Mouse (Mus musculus): Measurements from ENCODE around the gene Ggps1. TPM values are rescaled to one million over a fixed set of nuclear protein-coding genes. Genes with fewer than 3 reads are reported as not detected.

Ggps1 gene
- polyA plus RNA-seq, 1 experiment from 2014 or later = 47.7 TPM

DNA sequence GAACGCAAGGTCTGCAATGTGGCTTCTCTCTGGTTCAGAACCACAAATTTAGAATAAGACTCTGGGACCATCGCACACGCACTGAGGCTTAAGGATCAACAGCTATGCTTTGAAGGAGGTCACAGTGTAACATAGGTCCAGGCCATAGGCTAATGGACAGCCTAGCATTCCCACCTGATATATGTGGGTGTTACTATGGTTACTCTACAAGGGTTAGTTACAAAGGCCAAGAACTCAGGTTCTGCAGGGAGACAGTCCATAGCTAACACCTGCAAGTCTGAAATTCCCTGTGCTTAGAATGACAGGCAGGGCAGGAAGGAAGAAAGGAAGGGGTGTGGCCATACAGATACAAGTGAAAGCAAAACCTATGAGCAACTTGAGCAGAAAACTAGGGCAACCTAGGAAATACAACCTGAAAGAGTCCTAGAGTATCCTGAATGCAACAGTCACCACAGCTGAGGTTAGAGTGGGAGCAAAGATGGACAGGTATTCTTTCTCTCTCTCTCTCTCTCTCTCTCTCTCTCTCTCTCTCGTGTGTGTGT lies 51.8 kb downstream of the Ggps1 start:
- H3K27me3 ChIP-seq = no peaks in the 10 kb centered on the region
- no peak overlapping the region for H3K27ac ChIP-seq
- H3K9ac ChIP-seq = no peak overlapping the region
- no peak for ATAC-seq (ENCODE audit: borderline replicate concordance, extremely low read depth, low FRiP score, low TSS enrichment)
- 86% methylated on average over 4 of the region's 4 CpGs for WGBS
- no peak overlapping the region for H3K4me2 ChIP-seq
- H3K36me3 ChIP-seq = peaks cover 34% of the 10 kb centered on the region
- H3K4me3 ChIP-seq = no peak overlapping the region
- no peaks in the 10 kb centered on the region for H3K4me1 ChIP-seq
- H3K9me3 ChIP-seq = no peaks in the 10 kb centered on the region

- WGBS = 69% methylated on average over 2 of the region's 2 CpGs
- Histone ChIP-seq H3K36me3 (peaks cover 50% of the 10 kb centered on the region), H3K4me1 (no peaks in the 10 kb centered on the region), H3K4me3 (no peak overlapping the region), H3K4me2 (no peak overlapping the region), H3K9ac (no peak overlapping the region), H3K9me3 (no peaks in the 10 kb centered on the region), H3K27ac (no peak overlapping the region), H3K27me3 (no peaks in the 10 kb centered on the region)
- no peak for ATAC-seq (ENCODE audit: borderline replicate concordance, extremely low read depth, low FRiP score, low TSS enrichment)
Observed at GRCm38 (mm10) chr13:14006056-14006455, 57.2 kb downstream of the Ggps1 start.

- no peak overlapping the region for H3K9ac ChIP-seq
- no peaks in the 10 kb centered on the region for H3K27me3 ChIP-seq
- H3K27ac ChIP-seq = no peak overlapping the region
- H3K9me3 ChIP-seq = no peaks in the 10 kb centered on the region
- H3K36me3 ChIP-seq = peaks cover 58% of the 10 kb centered on the region
- H3K4me3 ChIP-seq = no peak overlapping the region
- no peaks in the 10 kb centered on the region for H3K4me1 ChIP-seq
- ATAC-seq (ENCODE audit: borderline replicate concordance, extremely low read depth, low FRiP score, low TSS enrichment) = no peak
- WGBS = 85% methylated on average over 5 of the region's 5 CpGs
- H3K4me2 ChIP-seq = no peak overlapping the region
Observed at GRCm38 (mm10) chr13:14004999-14005398, 58.3 kb downstream of the Ggps1 start.

DNA sequence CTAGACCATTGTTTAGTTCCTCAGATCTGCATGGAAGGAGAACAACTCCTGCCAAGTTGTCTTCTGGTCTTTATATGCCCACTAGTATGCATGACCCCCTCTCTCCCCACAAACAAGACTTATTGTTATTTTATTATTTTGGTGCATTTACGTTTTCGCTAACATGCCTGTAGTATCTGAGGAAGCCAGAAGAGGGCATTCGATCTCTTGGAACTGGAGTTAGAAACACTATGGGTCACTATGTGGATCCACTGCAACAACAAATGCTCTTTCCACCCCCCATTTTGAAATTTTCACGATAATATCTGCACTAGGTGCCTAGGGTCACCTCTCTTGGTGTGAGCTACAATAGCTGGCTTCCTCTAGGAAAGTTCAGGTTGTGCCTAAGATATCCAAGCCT lies 59.2 kb downstream of the Ggps1 start:
- no peaks in the 10 kb centered on the region for H3K9me3 ChIP-seq
- H3K9ac ChIP-seq = no peak overlapping the region
- no peak for ATAC-seq (ENCODE audit: borderline replicate concordance, extremely low read depth, low FRiP score, low TSS enrichment)
- no peak overlapping the region for H3K4me2 ChIP-seq
- no peak overlapping the region for H3K27ac ChIP-seq
- H3K4me3 ChIP-seq = no peak overlapping the region
- WGBS = 71% methylated on average over 4 of the region's 4 CpGs
- H3K4me1 ChIP-seq = no peaks in the 10 kb centered on the region
- H3K36me3 ChIP-seq = peaks cover 56% of the 10 kb centered on the region
- H3K27me3 ChIP-seq = no peaks in the 10 kb centered on the region

DNA sequence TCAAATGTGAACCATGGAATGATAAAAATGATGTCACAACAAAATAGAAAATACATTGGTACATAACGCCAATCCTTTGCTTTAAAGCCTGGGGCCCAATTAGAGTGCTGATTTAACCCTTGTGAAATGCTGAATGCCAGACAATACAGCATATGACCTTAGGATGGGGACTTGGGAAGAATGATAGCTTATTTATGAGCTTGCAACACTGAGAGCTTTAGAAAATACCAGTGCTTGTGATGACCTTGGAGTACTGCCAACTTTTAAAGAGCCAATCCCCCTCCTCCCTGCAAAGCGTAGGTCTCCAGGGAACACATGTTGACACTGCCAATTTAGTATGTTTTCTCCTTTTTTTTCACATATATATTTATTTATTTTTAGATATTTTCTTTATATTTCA lies 60.6 kb downstream of the Ggps1 start:
- WGBS = 52% methylated on average over 2 of the region's 2 CpGs
- no peaks in the 10 kb centered on the region for H3K9me3 ChIP-seq
- H3K36me3 ChIP-seq = peaks cover 59% of the 10 kb centered on the region
- peak; percentile 35; the same call in 1 of the 2 replicates for ATAC-seq (ENCODE audit: borderline replicate concordance, extremely low read depth, low FRiP score, low TSS enrichment)
- H3K27me3 ChIP-seq = no peaks in the 10 kb centered on the region
- no peak overlapping the region for H3K9ac ChIP-seq
- H3K4me1 ChIP-seq = no peaks in the 10 kb centered on the region
- no peak overlapping the region for H3K4me2 ChIP-seq
- no peak overlapping the region for H3K27ac ChIP-seq
- no peak overlapping the region for H3K4me3 ChIP-seq

Other genes with a start within 250 kb of the Ggps1 start
- 38.3 and 38.9 TPM in 2 replicates for gene B3galnt2, start 109.0 kb downstream of the Ggps1 start, polyA plus RNA-seq (2015; fragmentation: Nextera tagmentation; extraction: Ambion mirVana)
- gene Tbce, start 23.9 kb downstream of the Ggps1 start, polyA plus RNA-seq (2015; fragmentation: Nextera tagmentation; extraction: Ambion mirVana) = 52.4 and 59.7 TPM in 2 replicates
- 55.2 and 65.2 TPM in 2 replicates for gene Arid4b, start 256 bp downstream of the Ggps1 start, polyA plus RNA-seq (2015; fragmentation: Nextera tagmentation; extraction: Ambion mirVana)